Mouse (Mus musculus) gastrocnemius, postnatal 10 days (tissue): ENCODE measurements around the gene Olfr1020. TPM values are rescaled to one million over a fixed set of nuclear protein-coding genes. Genes with fewer than 3 reads are reported as not detected.

Experiments
- DNase-seq: peaks from one replicate; pipeline ENCODE4 v3.0.0; 2021; ENCODE audit warnings: mixed read lengths
- long read RNA-seq, 2 experiments: library from polyadenylated mRNA; stranded (forward); transcript quantifications; one replicate each; pipeline ENCODE4 v2.0.0; 2021
- total RNA-seq, 2 experiments: library from RNA; stranded (reverse); gene quantifications; 2 replicates each; pipeline ENCODE4 v1.2.3; 2021

The Olfr1020 gene
- not detected for total RNA-seq
- long read RNA-seq, experiment 1: 0 reads
- long read RNA-seq, experiment 2: 0 reads

- no peak for DNase-seq
Observed at GRCm38 (mm10) chr2:85846730-85847129, at the start of gene Olfr1020. Gene Olfr1020 (plus strand): TSS chr2:85847030.

GRCm38 (mm10) chr2:85802444-85802843 lies 44.4 kb upstream of the Olfr1020 start, which contains the start of gene Olfr1016:
Gene Olfr1016 (minus strand): TSS chr2:85802544.
- no peak for DNase-seq

GRCm38 (mm10) chr2:85804501-85804900 lies 42.3 kb upstream of the Olfr1020 start:
- no peak for DNase-seq

GRCm38 (mm10) chr2:85818179-85818578 lies 28.7 kb upstream of the Olfr1020 start, which contains the start of gene Olfr1018:
Gene Olfr1018 (plus strand): TSS chr2:85818479.
- DNase-seq: no peak

- no peak for DNase-seq
Observed at GRCm38 (mm10) chr2:85845383-85845782, 1.4 kb upstream of the Olfr1020 start, which contains the start of gene Olfr1019. Gene Olfr1019 (minus strand): TSS chr2:85845483.

- no peak for DNase-seq
Observed at GRCm38 (mm10) chr2:85868294-85868693, 21.5 kb downstream of the Olfr1020 start, which contains the start of gene Olfr1022. Gene Olfr1022 (plus strand): TSS chr2:85868594.

GRCm38 (mm10) chr2:85885340-85885739 lies 38.5 kb downstream of the Olfr1020 start, which contains the start of gene Olfr1023:
Gene Olfr1023 (plus strand): TSS chr2:85885640.
- no peak for DNase-seq

Other genes starting within 250 kb of the Olfr1020 start
- gene Olfr1000, start 235.1 kb upstream of the Olfr1020 start, total RNA-seq: not detected
- not detected for gene Olfr1002, start 196.3 kb upstream of the Olfr1020 start, total RNA-seq
- gene Olfr154, start 182.6 kb upstream of the Olfr1020 start, total RNA-seq: not detected
- not detected for gene Olfr1006, start 168.3 kb upstream of the Olfr1020 start, total RNA-seq
- gene Olfr1008, start 157.6 kb upstream of the Olfr1020 start, total RNA-seq: not detected
- not detected for gene Olfr1009, start 131.6 kb upstream of the Olfr1020 start, total RNA-seq
- not detected for gene Olfr1012, start 84.3 kb upstream of the Olfr1020 start, total RNA-seq
- not detected for gene Olfr1013, start 79.9 kb upstream of the Olfr1020 start, total RNA-seq
- not detected for gene Olfr1014, start 74.3 kb upstream of the Olfr1020 start, total RNA-seq
- not detected for gene Olfr1015, start 65.0 kb upstream of the Olfr1020 start, total RNA-seq
- gene Olfr1016, start 44.5 kb upstream of the Olfr1020 start, total RNA-seq: not detected
- not detected for gene Olfr1018, start 28.6 kb upstream of the Olfr1020 start, total RNA-seq
- not detected for gene Olfr1019, start 1.5 kb upstream of the Olfr1020 start, total RNA-seq
- not detected for gene Olfr1022, start 21.6 kb downstream of the Olfr1020 start, total RNA-seq
- gene Olfr1023, start 38.6 kb downstream of the Olfr1020 start, total RNA-seq: not detected
- not detected for gene Olfr1024, start 58.0 kb downstream of the Olfr1020 start, total RNA-seq
- not detected for gene Olfr1025-ps1, start 68.2 kb downstream of the Olfr1020 start, total RNA-seq
- not detected for gene Olfr1026, start 74.5 kb downstream of the Olfr1020 start, total RNA-seq
- not detected for gene Olfr1028, start 103.4 kb downstream of the Olfr1020 start, total RNA-seq
- not detected for gene Olfr1029, start 126.9 kb downstream of the Olfr1020 start, total RNA-seq
- gene Olfr1030, start 132.2 kb downstream of the Olfr1020 start, total RNA-seq: not detected
- gene Olfr1031, start 143.3 kb downstream of the Olfr1020 start, total RNA-seq: not detected
- not detected for gene Olfr1032, start 158.5 kb downstream of the Olfr1020 start, total RNA-seq
- gene Olfr1033, start 173.6 kb downstream of the Olfr1020 start, total RNA-seq: under 1 TPM; 0.09 to 0.45 TPM
- not detected for gene Olfr1034, start 198.8 kb downstream of the Olfr1020 start, total RNA-seq
- not detected for gene Olfr1036, start 227.0 kb downstream of the Olfr1020 start, total RNA-seq
- gene Olfr1037, start 240.4 kb downstream of the Olfr1020 start, total RNA-seq: not detected